Mouse (Mus musculus): ENCODE data around the gene Metrn. TPM values are rescaled to one million over a fixed set of nuclear protein-coding genes. Genes with fewer than 3 reads are reported as not detected.

Gene Metrn
- polyA plus RNA-seq, 1 experiment: 59.9 TPM

- Histone ChIP-seq H3K27me3 (replicated peaks) (peaks cover 72% of the 10 kb centered on the region), H3K9me3 (no peaks in the 10 kb centered on the region), H3K36me3 (replicated peaks; ENCODE audit: low read length) (no peaks in the 10 kb centered on the region), H3K4me1 (no peaks in the 10 kb centered on the region), H3K4me3 (replicated peaks) (no peak overlapping the region)
- TF ChIP-seq FLI1 (IDR thresholded peaks at IDR 0.05; ENCODE audit: low read length) (no peak), GATA1 (IDR thresholded peaks at IDR 0.05; ENCODE audit: borderline replicate concordance, low read length) (no peak)
Observed at GRCm38 (mm10) chr17:25756378-25757242, 40.3 kb downstream of the Metrn start.

- Histone ChIP-seq H3K4me3 (replicated peaks) (no peak overlapping the region), H3K9me3 (no peaks in the 10 kb centered on the region), H3K36me3 (replicated peaks; ENCODE audit: low read length) (no peaks in the 10 kb centered on the region), H3K27me3 (replicated peaks) (peaks cover 76% of the 10 kb centered on the region), H3K4me1 (no peaks in the 10 kb centered on the region)
- TF ChIP-seq GATA1 (IDR thresholded peaks at IDR 0.05; ENCODE audit: borderline replicate concordance, low read length) (no peak), FLI1 (IDR thresholded peaks at IDR 0.05; ENCODE audit: low read length) (no peak)
Observed at GRCm38 (mm10) chr17:25755627-25756377, 41.1 kb downstream of the Metrn start.

GRCm38 (mm10) chr17:25755086-25755485, 41.9 kb downstream of the Metrn start:
- no peak for TF ChIP-seq FLI1 (IDR thresholded peaks at IDR 0.05; ENCODE audit: low read length)
- TF ChIP-seq GATA1 (IDR thresholded peaks at IDR 0.05; ENCODE audit: borderline replicate concordance, low read length): no peak
- Histone ChIP-seq H3K36me3 (replicated peaks; ENCODE audit: low read length) (no peaks in the 10 kb centered on the region), H3K4me1 (no peaks in the 10 kb centered on the region), H3K27me3 (replicated peaks) (peaks cover 81% of the 10 kb centered on the region), H3K4me3 (replicated peaks) (no peak overlapping the region), H3K9me3 (no peaks in the 10 kb centered on the region)

- H3K27me3 ChIP-seq (replicated peaks): peaks cover 86% of the 10 kb centered on the region
- no peak within 1 kb of the TSS for H3K4me3 ChIP-seq (replicated peaks)
- no peaks in the 10 kb centered on the region for H3K9me3 ChIP-seq
- no peak for TF ChIP-seq GATA1 (IDR thresholded peaks at IDR 0.05; ENCODE audit: borderline replicate concordance, low read length)
- TF ChIP-seq FLI1 (IDR thresholded peaks at IDR 0.05; ENCODE audit: low read length): no peak
- no peaks in the 10 kb centered on the region for H3K36me3 ChIP-seq (replicated peaks; ENCODE audit: low read length)
- no peaks in the 10 kb centered on the region for H3K4me1 ChIP-seq
Observed at GRCm38 (mm10) chr17:25754241-25754640, 42.7 kb downstream of the Metrn start, which contains the start of gene Msln. Gene Msln (minus strand): TSS chr17:25754378.

GRCm38 (mm10) chr17:25751446-25751845, 45.5 kb downstream of the Metrn start:
- H3K9me3 ChIP-seq: no peaks in the 10 kb centered on the region
- H3K4me1 ChIP-seq: no peaks in the 10 kb centered on the region
- H3K36me3 ChIP-seq (replicated peaks; ENCODE audit: low read length): no peaks in the 10 kb centered on the region
- TF ChIP-seq GATA1 (IDR thresholded peaks at IDR 0.05; ENCODE audit: borderline replicate concordance, low read length) (no peak), FLI1 (IDR thresholded peaks at IDR 0.05; ENCODE audit: low read length) (no peak)
- peaks cover 83% of the 10 kb centered on the region for H3K27me3 ChIP-seq (replicated peaks)
- no peak overlapping the region for H3K4me3 ChIP-seq (replicated peaks)

- TF ChIP-seq GATA1 (IDR thresholded peaks at IDR 0.05; ENCODE audit: borderline replicate concordance, low read length): no peak
- no peak for TF ChIP-seq FLI1 (IDR thresholded peaks at IDR 0.05; ENCODE audit: low read length)
- Histone ChIP-seq H3K36me3 (replicated peaks; ENCODE audit: low read length) (no peaks in the 10 kb centered on the region), H3K9me3 (no peaks in the 10 kb centered on the region), H3K4me3 (replicated peaks) (no peak overlapping the region), H3K4me1 (no peaks in the 10 kb centered on the region), H3K27me3 (replicated peaks) (peaks cover 80% of the 10 kb centered on the region)
Observed at GRCm38 (mm10) chr17:25749314-25749713, 47.6 kb downstream of the Metrn start.

GRCm38 (mm10) chr17:25748238-25748637, 48.7 kb downstream of the Metrn start:
- H3K27me3 ChIP-seq (replicated peaks): peaks cover 77% of the 10 kb centered on the region
- H3K36me3 ChIP-seq (replicated peaks; ENCODE audit: low read length): no peaks in the 10 kb centered on the region
- no peak overlapping the region for H3K4me3 ChIP-seq (replicated peaks)
- no peak for TF ChIP-seq FLI1 (IDR thresholded peaks at IDR 0.05; ENCODE audit: low read length)
- TF ChIP-seq GATA1 (IDR thresholded peaks at IDR 0.05; ENCODE audit: borderline replicate concordance, low read length): no peak
- no peaks in the 10 kb centered on the region for H3K9me3 ChIP-seq
- no peaks in the 10 kb centered on the region for H3K4me1 ChIP-seq

- TF ChIP-seq FLI1 (IDR thresholded peaks at IDR 0.05; ENCODE audit: low read length): no peak
- no peak for TF ChIP-seq GATA1 (IDR thresholded peaks at IDR 0.05; ENCODE audit: borderline replicate concordance, low read length)
- Histone ChIP-seq H3K4me1 (no peaks in the 10 kb centered on the region), H3K27me3 (replicated peaks) (peaks cover 60% of the 10 kb centered on the region), H3K36me3 (replicated peaks; ENCODE audit: low read length) (no peaks in the 10 kb centered on the region), H3K9me3 (no peaks in the 10 kb centered on the region), H3K4me3 (replicated peaks) (no peak overlapping the region)
Observed at GRCm38 (mm10) chr17:25744311-25744710, 52.6 kb downstream of the Metrn start.

- Histone ChIP-seq H3K9me3 (no peaks in the 10 kb centered on the region), H3K27me3 (replicated peaks) (peaks cover 62% of the 10 kb centered on the region), H3K4me3 (replicated peaks) (no peak overlapping the region), H3K36me3 (replicated peaks; ENCODE audit: low read length) (no peaks in the 10 kb centered on the region), H3K4me1 (no peaks in the 10 kb centered on the region)
- no peak for TF ChIP-seq GATA1 (IDR thresholded peaks at IDR 0.05; ENCODE audit: borderline replicate concordance, low read length)
- no peak for TF ChIP-seq FLI1 (IDR thresholded peaks at IDR 0.05; ENCODE audit: low read length)
Observed at GRCm38 (mm10) chr17:25743831-25744230, 53.1 kb downstream of the Metrn start.

Other genes with a start within 250 kb of the Metrn start
- gene Sox8, start 226.4 kb downstream of the Metrn start, polyA plus RNA-seq (2012; ENCODE audit: insufficient read depth, low replicate concordance): 3.8 TPM in 1 of 2 replicates, not detected in the other
- 17.8 and 34.8 TPM in 2 replicates for gene Lmf1, start 218.1 kb downstream of the Metrn start, polyA plus RNA-seq (2012; ENCODE audit: insufficient read depth, low replicate concordance)
- not detected in 2 replicates for gene Gng13, start 80.0 kb downstream of the Metrn start, polyA plus RNA-seq (2012; ENCODE audit: insufficient read depth, low replicate concordance)
- gene Chtf18, start 69.7 kb downstream of the Metrn start, polyA plus RNA-seq (2012; ENCODE audit: insufficient read depth, low replicate concordance): 4.6 and 30.7 TPM in 2 replicates
- 27.9 and 63.5 TPM in 2 replicates for gene Rpusd1, start 69.5 kb downstream of the Metrn start, polyA plus RNA-seq (2012; ENCODE audit: insufficient read depth, low replicate concordance)
- gene Mslnl, start 61.1 kb downstream of the Metrn start, polyA plus RNA-seq (2012; ENCODE audit: insufficient read depth, low replicate concordance): 1.1 TPM in 1 of 2 replicates, not detected in the other
- not detected in 2 replicates for gene Msln, start 42.8 kb downstream of the Metrn start, polyA plus RNA-seq (2012; ENCODE audit: insufficient read depth, low replicate concordance)
- gene Narfl, start 23.4 kb downstream of the Metrn start, polyA plus RNA-seq (2012; ENCODE audit: insufficient read depth, low replicate concordance): 5.5 and 12.7 TPM in 2 replicates
- gene Haghl, start 11.5 kb downstream of the Metrn start, polyA plus RNA-seq (2012; ENCODE audit: insufficient read depth, low replicate concordance): 14.8 and 29.7 TPM in 2 replicates
- not detected in 2 replicates for gene Ccdc78, start 10.6 kb downstream of the Metrn start, polyA plus RNA-seq (2012; ENCODE audit: insufficient read depth, low replicate concordance)
- 17.4 and 23.4 TPM in 2 replicates for gene Fam173a, start 4.2 kb downstream of the Metrn start, polyA plus RNA-seq (2012; ENCODE audit: insufficient read depth, low replicate concordance)
- gene AC134908.4, start 1.5 kb downstream of the Metrn start, polyA plus RNA-seq (2012; ENCODE audit: insufficient read depth, low replicate concordance): not detected in 2 replicates
- gene Fbxl16, start 11.9 kb upstream of the Metrn start, polyA plus RNA-seq (2012; ENCODE audit: insufficient read depth, low replicate concordance): 0.15 TPM in 1 of 2 replicates, not detected in the other
- gene Wdr24, start 26.5 kb upstream of the Metrn start, polyA plus RNA-seq (2012; ENCODE audit: insufficient read depth, low replicate concordance): 6.4 and 8.2 TPM in 2 replicates
- gene Jmjd8, start 31.7 kb upstream of the Metrn start, polyA plus RNA-seq (2012; ENCODE audit: insufficient read depth, low replicate concordance): 2.4 and 7.8 TPM in 2 replicates
- gene Stub1, start 36.3 kb upstream of the Metrn start, polyA plus RNA-seq (2012; ENCODE audit: insufficient read depth, low replicate concordance): 34.5 and 115 TPM in 2 replicates
- gene Rhbdl1, start 40.2 kb upstream of the Metrn start, polyA plus RNA-seq (2012; ENCODE audit: insufficient read depth, low replicate concordance): 2.9 and 3.8 TPM in 2 replicates
- gene Gm20683, start 44.6 kb upstream of the Metrn start, polyA plus RNA-seq (2012; ENCODE audit: insufficient read depth, low replicate concordance): 3.0 and 5.2 TPM in 2 replicates
- 59.4 and 75.2 TPM in 2 replicates for gene Rhot2, start 47.7 kb upstream of the Metrn start, polyA plus RNA-seq (2012; ENCODE audit: insufficient read depth, low replicate concordance)
- gene Wdr90, start 64.4 kb upstream of the Metrn start, polyA plus RNA-seq (2012; ENCODE audit: insufficient read depth, low replicate concordance): 6.0 and 10.1 TPM in 2 replicates
- 77.6 and 205 TPM in 2 replicates for gene Mcrip2, start 71.6 kb upstream of the Metrn start, polyA plus RNA-seq (2012; ENCODE audit: insufficient read depth, low replicate concordance)
- 22.6 and 23.9 TPM in 2 replicates for gene Mettl26, start 77.9 kb upstream of the Metrn start, polyA plus RNA-seq (2012; ENCODE audit: insufficient read depth, low replicate concordance)
- gene Wfikkn1, start 83.7 kb upstream of the Metrn start, polyA plus RNA-seq (2012; ENCODE audit: insufficient read depth, low replicate concordance): 1.9 and 3.1 TPM in 2 replicates
- gene Rab40c, start 122.6 kb upstream of the Metrn start, polyA plus RNA-seq (2012; ENCODE audit: insufficient read depth, low replicate concordance): 8.8 and 24.8 TPM in 2 replicates
- gene Pigq, start 147.8 kb upstream of the Metrn start, polyA plus RNA-seq (2012; ENCODE audit: insufficient read depth, low replicate concordance): 48.5 and 65.5 TPM in 2 replicates
- not detected in 2 replicates for gene Nhlrc4, start 147.8 kb upstream of the Metrn start, polyA plus RNA-seq (2012; ENCODE audit: insufficient read depth, low replicate concordance)
- gene A930017K11Rik, start 155.4 kb upstream of the Metrn start, polyA plus RNA-seq (2012; ENCODE audit: insufficient read depth, low replicate concordance): not detected in 2 replicates
- 12.2 and 39.3 TPM in 2 replicates for gene Capn15, start 188.7 kb upstream of the Metrn start, polyA plus RNA-seq (2012; ENCODE audit: insufficient read depth, low replicate concordance)